Mouse (Mus musculus): ENCODE data around the gene Galnt2. TPM values are rescaled to one million over a fixed set of nuclear protein-coding genes. Genes with fewer than 3 reads are reported as not detected.

The Galnt2 gene
- total and polyA plus RNA-seq, 2 experiments from 2014 or later: 30.3 to 35.4 TPM

DNA sequence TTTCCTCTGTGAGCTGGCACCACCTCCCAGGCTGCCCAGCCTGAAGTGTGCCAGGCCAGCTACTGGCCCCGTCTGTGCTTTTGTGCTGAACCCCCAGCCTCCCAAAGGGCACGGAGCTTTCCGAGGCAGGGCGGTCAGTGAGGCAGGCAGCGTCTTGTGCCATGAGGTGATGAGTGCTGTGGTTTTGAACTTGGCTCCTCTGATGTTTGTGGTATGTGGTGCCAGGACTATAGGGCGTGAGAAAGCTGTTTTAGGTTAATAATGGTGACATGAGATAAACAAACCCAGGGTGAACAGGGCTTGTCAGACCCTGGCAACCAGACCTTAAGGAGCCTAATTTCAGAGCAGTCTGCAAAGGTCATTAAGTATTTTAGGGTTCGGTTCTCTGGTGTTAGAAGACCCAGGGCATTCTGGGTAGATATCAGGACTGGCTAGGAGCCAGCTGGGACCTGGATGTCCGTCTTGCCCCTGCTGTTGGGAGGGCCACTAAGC lies 86.0 kb downstream of the Galnt2 start:
- TF ChIP-seq EP300 (IDR thresholded peaks at IDR 0.05; ENCODE audit: low read depth): no peak
- TF ChIP-seq CTCF (IDR thresholded peaks at IDR 0.05; ENCODE audit: low read depth): no peak
- Histone ChIP-seq H3K4me3 (ENCODE audit: low read depth, low read length) (no peak overlapping the region), H3K4me1 (ENCODE audit: control insufficient read depth, insufficient read depth) (peaks cover 56% of the 10 kb centered on the region), H3K36me3 (replicated peaks; ENCODE audit: control insufficient read depth, insufficient read depth, low read length) (0 out of 2 replicates have a peak, but pooled peaks cover 4% of the 10 kb centered on the region), H3K9ac (replicated peaks; ENCODE audit: low read depth, low read length) (no peak overlapping the region; the same call in 1 of the 2 replicates), H3K9me3 (replicated peaks; ENCODE audit: control insufficient read depth, low read length) (no peaks in the 10 kb centered on the region), H3K4me2 (ENCODE audit: low read depth, low read length) (peak overlapping the region; percentile 26), H3K27ac (ENCODE audit: low read depth) (peak overlapping the region; percentile 89), H3K27me3 (ENCODE audit: control insufficient read depth, insufficient read depth, low read length) (no peaks in the 10 kb centered on the region)
- ATAC-seq (ENCODE audit: insufficient read depth, low read depth) (no peak), DNase-seq (ENCODE audit: low spot score) (no peak)
- WGBS: 20% methylated on average over 8 of the region's 8 CpGs

DNA sequence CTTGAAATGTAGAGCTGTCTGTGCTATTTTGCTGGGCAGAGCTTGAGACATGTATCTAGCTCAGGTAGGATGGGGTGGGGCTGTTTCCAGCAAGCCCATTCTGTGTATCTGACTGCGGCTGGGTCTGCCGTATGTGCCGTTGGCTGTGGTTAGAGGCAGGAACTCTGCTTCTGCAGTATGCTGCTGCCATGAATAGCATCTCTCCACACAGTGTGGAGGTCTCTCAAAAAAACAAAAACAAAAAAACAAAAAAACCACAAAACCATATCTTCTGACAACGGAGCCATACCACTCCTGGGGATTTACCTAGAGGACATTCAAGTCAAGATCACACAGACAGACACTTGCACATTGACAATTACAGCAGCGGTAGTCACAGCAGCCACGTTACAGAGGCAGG lies 86.6 kb downstream of the Galnt2 start:
- no peak for DNase-seq (ENCODE audit: low spot score)
- WGBS: 59% methylated on average over 6 of the region's 6 CpGs
- TF ChIP-seq CTCF (IDR thresholded peaks at IDR 0.05; ENCODE audit: low read depth) (no peak), EP300 (IDR thresholded peaks at IDR 0.05; ENCODE audit: low read depth) (no peak)

DNA sequence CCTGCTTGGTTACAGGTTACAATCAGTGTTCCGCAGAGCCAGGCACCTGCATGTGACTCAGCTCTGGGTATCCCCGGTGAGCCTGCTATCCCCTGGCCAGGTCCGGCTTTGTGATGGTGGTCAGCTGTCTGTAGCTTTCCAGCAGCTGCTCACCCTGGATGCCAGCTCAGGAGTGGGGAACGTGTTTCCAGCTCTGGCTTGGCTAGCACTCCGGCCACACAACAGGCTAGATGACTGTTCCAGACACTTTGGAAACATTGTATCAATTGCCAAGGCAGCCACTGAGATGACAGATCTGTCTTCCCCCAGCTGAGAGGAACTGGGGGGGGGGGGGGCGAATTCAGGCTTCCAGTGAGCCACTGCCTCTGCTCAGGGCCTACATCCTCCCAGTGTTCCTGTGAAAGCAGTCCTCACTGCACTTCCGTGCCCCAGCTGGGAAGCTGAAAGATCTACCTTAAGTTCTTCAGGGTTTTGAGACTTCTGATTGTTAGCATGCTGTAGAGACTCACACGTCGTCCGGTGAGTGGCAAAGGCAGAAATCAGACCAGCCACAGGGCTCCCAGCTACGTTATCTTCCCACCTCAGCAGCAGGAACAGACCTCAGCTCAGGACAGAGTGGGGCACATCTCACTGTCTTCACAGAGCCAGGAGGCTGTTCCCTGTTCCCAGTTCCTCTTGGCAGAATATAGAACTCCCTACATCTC lies 87.6 kb downstream of the Galnt2 start:
- Histone ChIP-seq H3K9ac (replicated peaks; ENCODE audit: low read depth, low read length) (no peak overlapping the region), H3K27me3 (ENCODE audit: control insufficient read depth, insufficient read depth, low read length) (no peaks in the 10 kb centered on the region), H3K36me3 (replicated peaks; ENCODE audit: control insufficient read depth, insufficient read depth, low read length) (peaks cover 7% of the 10 kb centered on the region), H3K9me3 (replicated peaks; ENCODE audit: control insufficient read depth, low read length) (no peaks in the 10 kb centered on the region), H3K27ac (ENCODE audit: low read depth) (peak overlapping the region; percentile 89), H3K4me2 (ENCODE audit: low read depth, low read length) (no peak overlapping the region), H3K4me3 (ENCODE audit: low read depth, low read length) (no peak overlapping the region), H3K4me1 (ENCODE audit: control insufficient read depth, insufficient read depth) (peaks cover 51% of the 10 kb centered on the region)
- 29% methylated on average over 11 of the region's 11 CpGs for WGBS
- ATAC-seq (ENCODE audit: insufficient read depth, low read depth) (peak; percentile 12; the same call in 1 of the 2 replicates), DNase-seq (ENCODE audit: low spot score) (peak; percentile 41)
- TF ChIP-seq EP300 (IDR thresholded peaks at IDR 0.05; ENCODE audit: low read depth): no peak
- TF ChIP-seq CTCF (IDR thresholded peaks at IDR 0.05; ENCODE audit: low read depth): no peak

More for the DNA sequence above, 86.6 kb downstream of the Galnt2 start:
- Histone ChIP-seq H3K4me2 (ENCODE audit: low read depth, low read length) (no peak overlapping the region), H3K9ac (replicated peaks; ENCODE audit: low read depth, low read length) (no peak overlapping the region), H3K36me3 (replicated peaks; ENCODE audit: control insufficient read depth, insufficient read depth, low read length) (0 out of 2 replicates have a peak, but pooled peaks cover 4% of the 10 kb centered on the region), H3K27ac (ENCODE audit: low read depth) (peak overlapping the region; percentile 89), H3K4me3 (ENCODE audit: low read depth, low read length) (no peak overlapping the region), H3K9me3 (replicated peaks; ENCODE audit: control insufficient read depth, low read length) (no peaks in the 10 kb centered on the region), H3K27me3 (ENCODE audit: control insufficient read depth, insufficient read depth, low read length) (no peaks in the 10 kb centered on the region), H3K4me1 (ENCODE audit: control insufficient read depth, insufficient read depth) (peaks cover 56% of the 10 kb centered on the region)
- no peak for ATAC-seq (ENCODE audit: insufficient read depth, low read depth)

DNA sequence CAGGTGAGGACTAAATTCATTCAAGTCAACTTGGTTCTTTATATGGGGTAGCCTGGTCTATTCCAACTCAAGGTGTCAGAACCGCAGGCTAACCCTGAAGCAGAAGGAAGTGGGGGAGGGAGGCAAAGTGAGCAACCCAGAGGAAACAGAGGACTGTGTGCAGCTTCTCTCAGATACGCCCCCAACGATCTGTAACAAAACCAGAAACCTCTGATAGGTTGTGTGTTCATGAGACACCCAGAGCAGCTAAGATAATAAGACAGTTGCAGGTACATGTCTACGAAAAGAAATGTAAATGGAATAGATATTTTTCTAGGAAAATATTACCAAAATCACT lies 88.1 kb downstream of the Galnt2 start:
- no peak overlapping the region for H3K4me3 ChIP-seq (ENCODE audit: low read depth, low read length)
- peak overlapping the region; percentile 89 for H3K27ac ChIP-seq (ENCODE audit: low read depth)
- H3K27me3 ChIP-seq (ENCODE audit: control insufficient read depth, insufficient read depth, low read length): no peaks in the 10 kb centered on the region
- peaks cover 12% of the 10 kb centered on the region for H3K36me3 ChIP-seq (replicated peaks; ENCODE audit: control insufficient read depth, insufficient read depth, low read length)
- peaks cover 47% of the 10 kb centered on the region for H3K4me1 ChIP-seq (ENCODE audit: control insufficient read depth, insufficient read depth)
- no peak overlapping the region for H3K9ac ChIP-seq (replicated peaks; ENCODE audit: low read depth, low read length)
- H3K9me3 ChIP-seq (replicated peaks; ENCODE audit: control insufficient read depth, low read length): no peaks in the 10 kb centered on the region
- ATAC-seq (ENCODE audit: insufficient read depth, low read depth) (no peak), DNase-seq (ENCODE audit: low spot score) (no peak)
- 80% methylated on average over 4 of the region's 4 CpGs for WGBS
- no peak overlapping the region for H3K4me2 ChIP-seq (ENCODE audit: low read depth, low read length)
- TF ChIP-seq EP300 (IDR thresholded peaks at IDR 0.05; ENCODE audit: low read depth) (no peak), CTCF (IDR thresholded peaks at IDR 0.05; ENCODE audit: low read depth) (no peak)

DNA sequence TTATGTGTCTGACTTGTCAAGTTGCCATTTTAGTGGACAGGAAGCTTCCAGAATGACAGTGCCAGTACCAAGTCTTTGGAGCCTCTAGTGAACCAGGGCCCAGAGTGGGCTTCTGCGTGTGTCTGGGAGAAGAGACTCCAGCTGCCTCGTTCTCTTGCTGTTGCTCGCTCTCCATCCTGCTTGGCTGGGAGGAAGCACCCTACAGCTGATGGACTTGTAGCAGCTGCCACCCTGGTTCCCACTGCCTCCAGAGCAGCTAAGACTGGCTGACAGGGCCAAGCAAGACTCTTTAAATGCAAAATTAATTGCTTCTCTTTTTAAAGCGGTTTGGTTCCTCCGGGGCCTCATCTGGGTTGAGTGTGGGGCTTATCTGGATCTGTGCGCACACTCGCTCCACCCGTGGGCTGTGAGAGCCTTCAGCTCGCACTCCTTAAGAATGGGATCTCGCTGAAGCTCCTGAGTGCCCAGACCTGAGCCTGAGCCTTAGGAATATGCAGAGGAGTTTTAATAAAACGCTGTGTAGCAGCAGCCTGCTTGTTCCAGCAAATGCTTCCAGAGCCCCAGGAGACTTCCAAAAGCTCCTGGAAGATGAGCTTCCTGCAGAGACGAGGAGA lies 90.1 kb downstream of the Galnt2 start:
- H3K9me3 ChIP-seq (replicated peaks; ENCODE audit: control insufficient read depth, low read length): no peaks in the 10 kb centered on the region
- peaks cover 27% of the 10 kb centered on the region for H3K4me1 ChIP-seq (ENCODE audit: control insufficient read depth, insufficient read depth)
- no peak for DNase-seq (ENCODE audit: low spot score)
- no peaks in the 10 kb centered on the region for H3K27me3 ChIP-seq (ENCODE audit: control insufficient read depth, insufficient read depth, low read length)
- no peak overlapping the region for H3K9ac ChIP-seq (replicated peaks; ENCODE audit: low read depth, low read length)
- H3K4me2 ChIP-seq (ENCODE audit: low read depth, low read length): no peak overlapping the region
- no peak for ATAC-seq (ENCODE audit: insufficient read depth, low read depth)
- H3K36me3 ChIP-seq (replicated peaks; ENCODE audit: control insufficient read depth, insufficient read depth, low read length): peaks cover 33% of the 10 kb centered on the region
- TF ChIP-seq EP300 (IDR thresholded peaks at IDR 0.05; ENCODE audit: low read depth): no peak
- no peak overlapping the region for H3K27ac ChIP-seq (ENCODE audit: low read depth)
- no peak overlapping the region for H3K4me3 ChIP-seq (ENCODE audit: low read depth, low read length)
- WGBS: 62% methylated on average over 12 of the region's 12 CpGs

Data from heart, postnatal 0 days (tissue).